Mouse (Mus musculus) midbrain, embryonic 16.5 days (tissue): ENCODE data around the gene Fam184a. TPM values are rescaled to one million over a fixed set of nuclear protein-coding genes. Genes with fewer than 3 reads are reported as not detected.
"Not testable (repeated sequence)": the region's sequence is repeated elsewhere in the genome, so short reads cannot be mapped to it uniquely, and the experiment has no call there.

Source experiments
- ATAC-seq: fragments of 200-750 bp; cut with Nextera tagmentation; 2 replicates; pipeline ENCODE4 v1.8.0; 2017; ENCODE audit warnings: moderate TSS enrichment
- H3K27ac ChIP-seq: fragments of 300-500 bp; sonication (generic); 2 replicates; pipeline ENCODE4 v1.5.1; 2014; ENCODE audit warnings: mild to moderate bottlenecking, low read length, mixed read lengths
- H3K27me3 ChIP-seq: fragments of 300-500 bp; sonication (generic); 2 replicates; pipeline ENCODE4 v1.6.1; 2014; ENCODE audit warnings: low read depth, low read length, mixed read lengths; ENCODE audit not compliant: control insufficient read depth, insufficient read depth
- H3K36me3 ChIP-seq: fragments of 300-500 bp; sonication (generic); 2 replicates; pipeline ENCODE4 v1.6.1; 2014; ENCODE audit warnings: mild to moderate bottlenecking, low read length, moderate library complexity, mixed read lengths; ENCODE audit not compliant: control insufficient read depth, insufficient read depth
- H3K4me1 ChIP-seq: fragments of 300-500 bp; sonication (generic); 2 replicates; pipeline ENCODE4 v1.6.1; 2014; ENCODE audit warnings: mild to moderate bottlenecking, low read length, mixed read lengths; ENCODE audit not compliant: control insufficient read depth, insufficient read depth
- H3K4me2 ChIP-seq: fragments of 300-500 bp; sonication (generic); 2 replicates; pipeline ENCODE4 v1.6.1; 2014; ENCODE audit warnings: mild to moderate bottlenecking, low read length, mixed read lengths
- H3K4me3 ChIP-seq: fragments of 300-500 bp; sonication (generic); 2 replicates; pipeline ENCODE4 v1.5.1; 2014; ENCODE audit warnings: low read depth, mild to moderate bottlenecking, low read length, moderate library complexity, mixed read lengths
- H3K9ac ChIP-seq: fragments of 300-500 bp; sonication (generic); 2 replicates; pipeline ENCODE4 v1.6.1; 2014; ENCODE audit warnings: low read depth, low read length, mixed read lengths
- H3K9me3 ChIP-seq: fragments of 300-500 bp; sonication (generic); replicated peaks from 2 replicates; pipeline ENCODE4 v1.6.1; 2014; ENCODE audit warnings: mild to moderate bottlenecking, low read length, mixed read lengths; ENCODE audit not compliant: control insufficient read depth, poor library complexity, severe bottlenecking
- WGBS: fragments of 180-500 bp; shearing (Covaris S2); extraction: QIAGEN DNeasy Blood & Tissue Kit; methylation state at CpG from one replicate; pipeline ENCODE4 v1.1.7; 2014; 5-methylcytosine and 5-hydroxymethylcytosine counted together
- polyA plus RNA-seq: library from polyadenylated mRNA; unstranded; fragments of >200 nt; fragmentation: Nextera tagmentation; extraction: Ambion mirVana; gene quantifications from 2 replicates; pipeline ENCODE4 v1.2.1, GENCODE M21; 2015

Gene Fam184a
- polyA plus RNA-seq, 1 experiment from 2014 or later = 15.3 TPM

DNA sequence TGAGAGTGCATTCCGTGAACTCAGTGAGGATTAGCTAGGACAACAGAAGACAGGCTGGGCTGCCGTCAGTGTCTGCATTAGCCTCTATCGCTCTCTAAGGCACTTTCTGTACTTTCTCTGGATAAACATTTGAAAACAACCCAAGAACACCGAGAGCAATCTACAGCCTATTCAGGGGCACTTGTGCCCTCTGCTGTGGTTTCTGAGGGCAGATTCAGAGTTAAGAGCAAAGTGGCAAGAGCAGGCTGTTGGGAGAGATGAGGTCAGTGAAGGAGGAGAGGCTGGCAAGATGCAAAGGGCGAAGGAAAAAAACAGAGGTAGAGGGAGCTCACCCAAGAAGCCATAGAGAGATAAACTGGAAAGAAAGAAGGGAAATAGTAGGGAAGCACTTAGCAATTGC lies 67.7 kb downstream of the Fam184a start:
- no peaks in the 10 kb centered on the region for H3K4me1 ChIP-seq
- H3K9ac ChIP-seq = no peak overlapping the region
- H3K27me3 ChIP-seq = no peaks in the 10 kb centered on the region
- H3K36me3 ChIP-seq = no peaks in the 10 kb centered on the region
- no peaks in the 10 kb centered on the region for H3K9me3 ChIP-seq
- no peak for ATAC-seq
- no peak overlapping the region for H3K4me3 ChIP-seq
- 72% methylated on average over 5 of the region's 5 CpGs for WGBS
- H3K4me2 ChIP-seq = no peak overlapping the region
- H3K27ac ChIP-seq = no peak overlapping the region

DNA sequence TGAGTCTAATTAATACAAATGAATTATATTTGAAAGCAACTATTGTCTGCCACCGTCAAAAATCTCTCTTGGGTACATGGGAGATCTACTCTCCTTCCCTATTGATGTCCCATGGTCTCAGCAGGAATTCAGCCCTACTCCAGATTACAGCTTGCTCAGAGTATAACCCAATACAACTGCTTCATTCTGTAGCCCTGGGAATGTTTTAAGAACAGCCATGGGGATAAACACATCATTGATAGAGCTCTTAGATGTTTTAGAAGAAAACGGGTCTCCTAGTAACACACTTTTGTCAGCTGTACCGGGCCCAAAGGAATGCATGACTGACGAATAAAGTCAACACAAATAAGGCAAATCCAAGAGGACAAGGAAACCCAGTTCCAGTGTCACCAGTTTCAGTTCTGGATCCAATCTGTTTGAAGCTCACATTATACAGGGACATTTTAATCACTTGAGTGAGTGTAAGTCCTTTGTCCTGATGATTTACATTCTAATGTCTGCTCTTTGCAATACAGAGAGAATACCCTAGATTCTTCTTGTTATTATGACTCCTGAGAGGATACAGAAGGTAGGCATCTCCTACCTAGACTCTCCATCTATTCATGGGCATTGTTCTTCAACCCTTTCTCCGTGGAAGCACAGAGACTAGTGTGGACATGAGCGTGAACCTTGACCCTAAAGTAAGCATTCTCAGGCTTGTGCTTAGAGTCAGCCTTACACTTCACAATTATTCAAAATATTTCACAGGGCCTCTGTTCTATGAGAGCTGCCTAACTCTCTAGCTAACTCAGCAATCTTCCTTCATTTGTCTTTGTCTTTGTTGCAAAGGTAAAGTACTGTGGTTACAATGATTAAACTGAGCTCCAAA lies 71.0 kb downstream of the Fam184a start:
- 37% methylated on average over 6 of the region's 6 CpGs for WGBS
- no peaks in the 10 kb centered on the region for H3K36me3 ChIP-seq
- H3K9me3 ChIP-seq = no peaks in the 10 kb centered on the region
- no peaks in the 10 kb centered on the region for H3K27me3 ChIP-seq
- H3K9ac ChIP-seq = no peak overlapping the region
- H3K4me3 ChIP-seq = no peak overlapping the region
- no peak overlapping the region for H3K4me2 ChIP-seq
- no peak overlapping the region for H3K27ac ChIP-seq
- ATAC-seq = peak; percentile 82
- no peaks in the 10 kb centered on the region for H3K4me1 ChIP-seq

GRCm38 (mm10) chr10:53661788-53662187 lies 89.1 kb downstream of the Fam184a start:
- no peaks in the 10 kb centered on the region for H3K36me3 ChIP-seq
- no peak overlapping the region for H3K27ac ChIP-seq
- ATAC-seq = no peak
- no peak overlapping the region for H3K4me2 ChIP-seq
- H3K9me3 ChIP-seq = no peaks in the 10 kb centered on the region
- no peak overlapping the region for H3K4me3 ChIP-seq
- H3K9ac ChIP-seq = no peak overlapping the region
- H3K27me3 ChIP-seq = no peaks in the 10 kb centered on the region
- 81% methylated on average over 4 of the region's 4 CpGs for WGBS
- no peaks in the 10 kb centered on the region for H3K4me1 ChIP-seq

DNA sequence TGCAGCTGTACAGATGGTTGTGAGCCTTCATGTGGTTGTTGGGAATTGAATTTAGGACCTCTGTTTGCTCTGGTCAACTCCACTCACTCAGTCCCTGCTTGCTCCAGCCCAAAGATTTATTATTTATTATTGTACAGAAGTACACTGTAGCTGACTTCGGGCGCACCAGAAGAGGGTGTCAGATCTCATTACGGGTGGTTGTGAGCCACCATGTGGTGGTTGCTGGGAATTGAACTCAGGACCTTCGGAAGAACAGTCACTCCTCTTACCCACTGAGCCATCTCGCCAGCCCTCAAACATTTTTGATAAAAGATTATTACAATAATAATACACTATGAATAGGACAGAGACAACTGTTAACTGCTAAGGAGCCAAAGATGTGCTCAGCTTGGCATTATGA lies 96.7 kb downstream of the Fam184a start:
- not testable (repeated sequence) for H3K9ac ChIP-seq, H3K27ac ChIP-seq, H3K9me3 ChIP-seq, ATAC-seq, H3K4me2 ChIP-seq, H3K4me1 ChIP-seq, H3K27me3 ChIP-seq, H3K36me3 ChIP-seq, H3K4me3 ChIP-seq
- WGBS = 86% methylated on average over 5 of the region's 5 CpGs

DNA sequence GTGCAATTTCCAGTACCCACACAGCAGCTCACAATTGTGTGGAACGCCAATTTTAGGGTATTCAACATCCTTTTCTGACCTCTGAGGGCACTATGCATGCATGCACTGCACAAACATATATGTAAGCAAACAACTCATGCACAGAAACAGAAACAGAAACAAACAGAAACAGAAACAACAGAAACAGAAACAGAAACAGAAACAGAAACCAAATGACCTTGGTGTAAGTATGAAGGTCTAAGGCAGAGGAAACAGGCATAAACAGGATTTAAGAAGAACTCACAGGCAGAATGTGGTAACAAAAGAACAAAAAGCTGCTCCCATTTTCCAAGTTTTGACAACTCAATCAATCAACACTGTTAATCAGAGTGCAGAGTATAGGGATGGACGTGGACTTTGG lies 100.2 kb downstream of the Fam184a start:
- Histone ChIP-seq H3K9me3 (no peaks in the 10 kb centered on the region), H3K36me3 (peaks cover 7% of the 10 kb centered on the region), H3K4me3 (no peak overlapping the region), H3K4me1 (no peaks in the 10 kb centered on the region), H3K9ac (no peak overlapping the region), H3K4me2 (no peak overlapping the region), H3K27me3 (no peaks in the 10 kb centered on the region), H3K27ac (no peak overlapping the region)
- ATAC-seq = no peak
- WGBS = 86% methylated on average over 2 of the region's 2 CpGs

DNA sequence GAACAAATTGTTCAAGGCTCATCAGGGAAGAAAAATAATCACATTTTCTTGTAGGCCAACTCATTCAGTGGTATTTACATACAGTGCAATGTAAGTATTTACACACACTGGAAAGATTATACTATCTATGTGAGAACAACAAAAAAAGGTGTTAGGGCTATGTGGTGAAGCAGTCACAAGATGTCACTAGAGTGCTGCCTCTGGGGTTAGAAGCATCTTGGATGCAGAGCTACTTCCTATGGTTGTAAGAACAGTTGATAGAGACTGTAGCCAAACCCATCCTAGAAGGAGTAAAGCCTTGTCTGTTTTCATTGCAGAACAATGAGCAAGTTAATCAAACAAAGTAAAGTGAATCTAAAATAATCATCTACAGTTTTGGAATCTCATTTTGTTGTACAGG lies 109.4 kb downstream of the Fam184a start:
- H3K4me3 ChIP-seq = no peak overlapping the region
- no peaks in the 10 kb centered on the region for H3K9me3 ChIP-seq
- ATAC-seq = peak; percentile 90
- H3K9ac ChIP-seq = no peak overlapping the region
- no peaks in the 10 kb centered on the region for H3K36me3 ChIP-seq
- no peaks in the 10 kb centered on the region for H3K27me3 ChIP-seq
- H3K4me2 ChIP-seq = no peak overlapping the region
- H3K27ac ChIP-seq = no peak overlapping the region
- H3K4me1 ChIP-seq = no peaks in the 10 kb centered on the region

DNA sequence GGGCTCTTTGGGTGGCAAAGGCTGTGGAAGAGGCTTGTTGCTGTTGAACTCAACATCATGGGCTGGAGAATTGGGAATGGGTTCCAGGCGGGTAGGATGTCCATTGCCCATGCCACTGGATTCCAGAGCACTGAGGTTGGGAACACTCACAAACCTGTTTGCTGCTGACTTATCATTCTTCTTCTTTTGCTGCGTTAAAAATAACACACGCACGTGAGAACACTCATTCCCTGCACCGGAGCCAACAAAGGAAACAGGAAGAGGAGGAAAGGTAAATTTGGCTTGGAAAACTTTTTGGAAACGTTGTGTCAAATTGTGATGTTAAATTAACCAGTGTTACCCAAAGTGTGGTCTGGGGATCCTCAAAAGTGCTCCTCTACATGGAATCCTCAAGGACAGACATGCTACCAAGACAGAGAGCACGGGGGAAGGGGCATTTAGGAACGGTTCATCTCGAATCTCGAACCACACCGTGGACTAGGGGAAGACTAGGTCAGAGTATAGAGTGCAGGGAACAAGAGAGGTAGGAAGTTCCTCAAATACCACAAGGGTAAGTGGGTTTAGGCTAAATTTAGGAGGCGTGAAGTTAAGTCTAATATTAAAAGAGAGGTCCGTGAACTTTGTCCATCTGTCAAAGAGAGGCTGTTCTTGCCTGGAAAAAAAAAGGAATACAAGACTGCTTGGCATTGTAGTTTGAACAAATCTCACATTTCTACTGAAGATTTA lies 115.5 kb downstream of the Fam184a start:
- ATAC-seq = no peak
- H3K9me3 ChIP-seq = no peaks in the 10 kb centered on the region
- no peaks in the 10 kb centered on the region for H3K27me3 ChIP-seq
- no peak overlapping the region for H3K27ac ChIP-seq
- no peaks in the 10 kb centered on the region for H3K36me3 ChIP-seq
- no peaks in the 10 kb centered on the region for H3K4me1 ChIP-seq
- H3K9ac ChIP-seq = no peak overlapping the region
- no peak overlapping the region for H3K4me3 ChIP-seq
- H3K4me2 ChIP-seq = no peak overlapping the region
- 92% methylated on average over 13 of the region's 13 CpGs for WGBS

GRCm38 (mm10) chr10:53634160-53634559 lies 116.8 kb downstream of the Fam184a start:
- H3K4me2 ChIP-seq = no peak overlapping the region
- H3K9ac ChIP-seq = no peak overlapping the region
- 68% methylated on average over 10 of the region's 10 CpGs for WGBS
- H3K4me3 ChIP-seq = no peak overlapping the region
- no peak overlapping the region for H3K27ac ChIP-seq
- no peak for ATAC-seq
- H3K9me3 ChIP-seq = no peaks in the 10 kb centered on the region
- H3K36me3 ChIP-seq = no peaks in the 10 kb centered on the region
- no peaks in the 10 kb centered on the region for H3K4me1 ChIP-seq
- no peaks in the 10 kb centered on the region for H3K27me3 ChIP-seq

DNA sequence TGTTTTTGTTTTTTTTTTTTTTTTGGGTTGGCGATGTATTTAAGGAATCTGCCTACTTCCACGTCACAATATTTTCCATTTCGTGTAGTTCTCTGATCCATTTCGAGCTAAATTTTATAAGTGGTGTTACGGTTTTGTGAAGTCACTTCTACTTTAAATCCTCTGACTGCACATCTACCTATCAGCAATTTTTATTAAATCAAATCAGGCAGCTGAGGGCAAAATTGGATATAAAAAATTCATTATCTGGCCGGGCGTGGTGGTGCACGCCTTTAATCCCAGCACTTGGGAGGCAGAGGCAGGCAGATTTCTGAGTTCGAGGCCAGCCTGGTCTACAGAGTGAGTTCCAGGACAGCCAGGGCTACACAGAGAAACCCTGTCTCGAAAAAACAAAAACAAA lies 120.6 kb downstream of the Fam184a start, which contains the start of gene Mcm9:
Gene Mcm9, minus strand, starts transcription at position 101 of the 400 bp plus-strand sequence.
- H3K4me1 ChIP-seq, H3K9me3 ChIP-seq, H3K36me3 ChIP-seq, ATAC-seq, H3K27me3 ChIP-seq: not testable (repeated sequence)
- WGBS = 52% methylated on average over 10 of the region's 10 CpGs
- H3K27ac ChIP-seq = peak within 1 kb of the TSS; percentile 85
- H3K4me3 ChIP-seq = peak within 1 kb of the TSS; percentile 82
- H3K9ac ChIP-seq = peak within 1 kb of the TSS; percentile 78
- peak within 1 kb of the TSS; percentile 49 for H3K4me2 ChIP-seq
